In the genomic region with DNA sequence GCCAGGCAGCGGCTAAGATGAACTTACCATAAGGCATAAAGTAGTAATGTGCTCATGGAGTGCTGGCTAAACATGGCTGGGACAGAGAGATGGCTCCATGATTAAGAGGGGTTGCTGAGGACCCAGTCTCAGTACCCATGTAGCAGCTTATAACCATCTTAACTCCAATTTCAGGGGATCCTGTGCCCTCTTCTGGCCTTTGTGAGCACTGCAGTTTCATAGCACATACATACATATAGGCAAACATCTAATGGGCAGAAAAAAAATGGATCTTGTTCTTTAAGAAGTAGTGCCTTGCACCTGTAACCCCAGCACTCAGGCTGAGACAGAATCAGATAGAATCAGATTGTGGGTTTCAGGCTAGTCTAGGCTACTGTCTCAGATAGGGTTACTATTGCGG, we compare ENCODE assay signal across 12 mouse cellular contexts.
"Had no signal": no experiment of that assay in that cellular context is flagged by ENCODE, and none has a peak within 500 bp of the region (broad histone marks: within the 10 kb centered on the region; RNA-seq: fewer than 3 reads in every experiment).

No protein-coding gene starts in this region.

- H3K9ac ChIP-seq: limb, embryonic 15.5 days; liver, embryonic 12.5 days; lung, embryonic 15.5 days; midbrain, embryonic 15.5 days; neural tube, embryonic 13.5 days had no signal

- H3K4me2 ChIP-seq: limb, embryonic 15.5 days; liver, embryonic 12.5 days; lung, embryonic 15.5 days; midbrain, embryonic 15.5 days; neural tube, embryonic 13.5 days had no signal

- H3K4me3 ChIP-seq: limb, embryonic 15.5 days; liver, embryonic 12.5 days; lung, embryonic 15.5 days; midbrain, embryonic 15.5 days; neural tube, embryonic 13.5 days had no signal

- H3K27ac ChIP-seq: kidney, postnatal 0 days; limb, embryonic 15.5 days; liver, embryonic 12.5 days; lung, embryonic 15.5 days; midbrain, embryonic 15.5 days; neural tube, embryonic 13.5 days; stomach, postnatal 0 days had no signal

- H3K4me1 ChIP-seq: liver, embryonic 12.5 days; lung, embryonic 15.5 days had no signal

- H3K27me3 ChIP-seq: liver, embryonic 12.5 days; lung, embryonic 15.5 days; midbrain, embryonic 15.5 days; neural tube, embryonic 13.5 days had no signal

- ATAC-seq: liver, embryonic 12.5 days; midbrain, embryonic 15.5 days had no signal

- H3K9me3 ChIP-seq: limb, embryonic 15.5 days; liver, embryonic 12.5 days; lung, embryonic 15.5 days; midbrain, embryonic 15.5 days; neural tube, embryonic 13.5 days had no signal

- H3K36me3 ChIP-seq: limb, embryonic 15.5 days; liver, embryonic 12.5 days; lung, embryonic 15.5 days; midbrain, embryonic 15.5 days; neural tube, embryonic 13.5 days had no signal

- DNase-seq: kidney, adult 11 months; kidney, adult 9 months; kidney, postnatal 36 days; right cerebral cortex, postnatal 25 days; thymus, postnatal 4 days had no signal
